Mouse (Mus musculus) midbrain, embryonic 14.5 days (tissue): Measurements from ENCODE around the gene Disc1. TPM values are rescaled to one million over a fixed set of nuclear protein-coding genes. Genes with fewer than 3 reads are reported as not detected.

ENCODE experiments used
- ATAC-seq: fragments of 200-750 bp; cut with Nextera tagmentation; 2 replicates; pipeline ENCODE4 v1.8.0; 2017; ENCODE audit warnings: moderate number of reproducible peaks, moderate library complexity; ENCODE audit not compliant: low FRiP score, low TSS enrichment
- DNase-seq: peaks from one replicate; pipeline ENCODE4 v3.0.0-alpha.2; 2015
- H3K27ac ChIP-seq: fragments of 300-500 bp; sonication (generic); replicated peaks from 2 replicates; pipeline ENCODE4 v1.5.1; 2014; ENCODE audit warnings: mild to moderate bottlenecking, low read depth, low read length, moderate library complexity
- H3K27me3 ChIP-seq: fragments of 300-500 bp; sonication (generic); 2 replicates; pipeline ENCODE4 v1.6.1; 2014; ENCODE audit warnings: low read length, control low read depth, mixed read lengths; ENCODE audit not compliant: control insufficient read depth, insufficient read depth
- H3K36me3 ChIP-seq: fragments of 300-500 bp; sonication (generic); 2 replicates; pipeline ENCODE4 v1.6.1; 2014; ENCODE audit warnings: low read length, control low read depth; ENCODE audit not compliant: control insufficient read depth, insufficient read depth
- H3K4me1 ChIP-seq: fragments of 300-500 bp; sonication (generic); 2 replicates; pipeline ENCODE4 v1.6.1; 2014; ENCODE audit warnings: mild to moderate bottlenecking, antibody characterized with exemption, low read length, control low read depth; ENCODE audit not compliant: control insufficient read depth, insufficient read depth
- H3K4me2 ChIP-seq: fragments of 300-500 bp; sonication (generic); 2 replicates; pipeline ENCODE4 v1.6.1; 2014; ENCODE audit warnings: mild to moderate bottlenecking, low read length, moderate library complexity
- H3K4me3 ChIP-seq: fragments of 300-500 bp; sonication (generic); replicated peaks from 2 replicates; pipeline ENCODE4 v1.5.1; 2014; ENCODE audit warnings: low read depth, low read length
- H3K9ac ChIP-seq: fragments of 300-500 bp; sonication (generic); replicated peaks from 2 replicates; pipeline ENCODE4 v1.6.1; 2014; ENCODE audit warnings: mild to moderate bottlenecking, low read length, moderate library complexity
- H3K9me3 ChIP-seq: fragments of 300-500 bp; sonication (generic); 2 replicates; pipeline ENCODE4 v1.6.1; 2016; ENCODE audit warnings: low read length, control low read depth, mixed read lengths; ENCODE audit not compliant: control insufficient read depth
- WGBS: fragments of 180-500 bp; shearing (Covaris S2); extraction: QIAGEN DNeasy Blood & Tissue Kit; methylation state at CpG from one replicate; pipeline ENCODE4 v1.1.7; 2014; 5-methylcytosine and 5-hydroxymethylcytosine counted together
- polyA plus RNA-seq: library from polyadenylated mRNA; unstranded; fragments of >200 nt; fragmentation: Nextera tagmentation; extraction: Ambion mirVana; gene quantifications from 2 replicates; pipeline ENCODE4 v1.2.1, GENCODE M21; 2014

Gene Disc1
- polyA plus RNA-seq, 1 experiment from 2014 or later, result 0.78 TPM

DNA sequence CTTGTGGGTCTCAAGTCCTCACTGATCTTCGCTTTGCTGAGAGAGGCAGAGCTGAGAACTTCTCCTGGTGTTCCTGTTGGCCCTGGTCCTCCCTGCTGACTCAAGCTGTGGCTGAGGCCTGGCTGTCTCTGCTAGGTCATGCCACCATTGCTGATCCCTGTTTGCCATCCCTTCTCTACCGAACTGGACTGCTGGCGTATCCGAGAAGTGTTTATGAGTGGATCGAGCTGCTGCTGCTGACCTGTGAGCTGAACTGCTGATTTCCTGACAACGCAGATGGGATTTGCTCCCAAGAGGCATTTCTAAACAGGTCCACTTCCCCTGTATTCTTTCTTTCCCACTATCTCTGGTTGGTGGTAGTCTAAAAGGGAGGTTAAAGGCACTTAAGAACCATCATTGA lies 147.7 kb downstream of the Disc1 start:
- no peak overlapping the region for H3K4me3 ChIP-seq
- no peaks in the 10 kb centered on the region for H3K9me3 ChIP-seq
- H3K27ac ChIP-seq, result no peak overlapping the region
- peaks cover 9% of the 10 kb centered on the region; the same call in 1 of the 2 replicates for H3K4me1 ChIP-seq
- no peak overlapping the region for H3K9ac ChIP-seq
- H3K36me3 ChIP-seq, result no peaks in the 10 kb centered on the region
- no peak overlapping the region for H3K4me2 ChIP-seq
- ATAC-seq (no peak), DNase-seq (no peak)
- 0 out of 2 replicates have a peak, but pooled peaks cover 5% of the 10 kb centered on the region for H3K27me3 ChIP-seq
- WGBS, result 93% methylated on average over 6 of the region's 6 CpGs

DNA sequence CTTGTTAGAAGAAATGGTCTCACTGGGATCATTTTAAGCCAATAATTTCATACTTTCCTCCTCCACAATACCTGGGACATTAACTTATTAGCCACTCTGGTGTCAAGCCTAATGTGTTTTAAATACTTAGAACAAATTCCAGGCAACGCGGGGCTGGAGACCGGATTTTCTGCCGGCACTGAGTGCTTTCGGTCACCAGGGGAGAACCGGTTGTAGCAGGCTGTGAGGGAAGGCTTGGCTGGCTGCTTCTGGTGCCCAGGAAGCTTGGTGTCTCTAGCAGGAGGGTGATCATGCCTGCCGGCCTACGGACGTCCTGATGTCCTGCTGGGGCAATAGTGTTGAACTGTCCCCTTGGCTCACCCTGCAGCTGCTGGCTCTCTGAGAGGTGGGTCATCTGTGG lies 149.0 kb downstream of the Disc1 start:
- H3K4me3 ChIP-seq, result no peak overlapping the region
- no peak overlapping the region for H3K9ac ChIP-seq
- H3K27ac ChIP-seq, result no peak overlapping the region
- peaks cover 9% of the 10 kb centered on the region; the same call in 1 of the 2 replicates for H3K4me1 ChIP-seq
- WGBS, result 82% methylated on average over 9 of the region's 9 CpGs
- no peaks in the 10 kb centered on the region for H3K9me3 ChIP-seq
- no peaks in the 10 kb centered on the region for H3K36me3 ChIP-seq
- no peak for DNase-seq
- no peak overlapping the region for H3K4me2 ChIP-seq
- H3K27me3 ChIP-seq, result 0 out of 2 replicates have a peak, but pooled peaks cover 5% of the 10 kb centered on the region
- ATAC-seq, result no peak

DNA sequence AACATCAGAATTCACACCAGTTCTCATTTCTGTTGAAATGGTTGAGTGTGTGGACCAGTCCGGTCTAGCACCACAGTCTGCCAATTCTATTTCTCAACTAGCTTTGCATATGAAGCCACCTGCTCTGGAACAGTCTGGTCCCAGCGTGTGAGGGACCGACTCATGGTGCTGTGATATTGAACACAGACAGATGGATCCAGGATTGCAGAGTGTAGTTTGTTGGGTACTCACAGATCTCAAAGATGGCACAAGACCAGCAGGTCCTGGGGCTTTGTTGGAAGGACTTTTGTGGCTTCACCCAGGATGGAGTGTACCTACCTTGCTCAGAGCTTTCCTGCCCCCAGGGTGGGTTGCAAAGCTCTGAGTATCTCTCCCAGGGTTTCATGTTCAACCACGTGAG lies 151.6 kb downstream of the Disc1 start:
- H3K4me2 ChIP-seq, result no peak overlapping the region
- H3K9ac ChIP-seq, result no peak overlapping the region
- no peak overlapping the region for H3K4me3 ChIP-seq
- H3K27ac ChIP-seq, result no peak overlapping the region
- H3K36me3 ChIP-seq, result no peaks in the 10 kb centered on the region
- 94% methylated on average over 4 of the region's 4 CpGs for WGBS
- H3K4me1 ChIP-seq, result no peaks in the 10 kb centered on the region
- H3K27me3 ChIP-seq, result 0 out of 2 replicates have a peak, but pooled peaks cover 5% of the 10 kb centered on the region
- DNase-seq (no peak), ATAC-seq (no peak)
- no peaks in the 10 kb centered on the region for H3K9me3 ChIP-seq

DNA sequence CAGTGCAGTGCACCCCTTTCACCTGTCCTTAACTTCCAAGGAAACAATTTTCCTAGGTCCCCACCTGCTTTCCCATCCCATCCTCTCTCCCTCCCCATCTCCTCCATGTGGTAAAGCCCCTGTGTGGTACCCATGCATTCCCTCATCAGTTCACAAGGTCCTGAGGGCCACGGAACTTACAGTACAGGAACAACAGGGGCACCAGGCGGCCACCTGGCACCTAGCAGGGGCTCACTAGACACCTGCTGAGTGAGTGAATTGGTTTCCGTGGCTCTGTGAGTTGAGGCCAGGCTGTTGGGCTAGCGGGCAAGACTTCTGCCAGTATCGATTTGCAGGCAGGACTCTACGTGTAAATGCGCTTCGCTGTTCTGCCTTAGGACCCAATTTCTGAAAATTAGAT lies 152.4 kb downstream of the Disc1 start:
- H3K9me3 ChIP-seq, result no peaks in the 10 kb centered on the region
- H3K4me3 ChIP-seq, result no peak overlapping the region
- 0 out of 2 replicates have a peak, but pooled peaks cover 5% of the 10 kb centered on the region for H3K27me3 ChIP-seq
- 51% methylated on average over 8 of the region's 8 CpGs for WGBS
- no peak overlapping the region for H3K9ac ChIP-seq
- ATAC-seq (no peak), DNase-seq (no peak)
- H3K36me3 ChIP-seq, result no peaks in the 10 kb centered on the region
- H3K4me1 ChIP-seq, result no peaks in the 10 kb centered on the region
- no peak overlapping the region for H3K27ac ChIP-seq
- no peak overlapping the region for H3K4me2 ChIP-seq

DNA sequence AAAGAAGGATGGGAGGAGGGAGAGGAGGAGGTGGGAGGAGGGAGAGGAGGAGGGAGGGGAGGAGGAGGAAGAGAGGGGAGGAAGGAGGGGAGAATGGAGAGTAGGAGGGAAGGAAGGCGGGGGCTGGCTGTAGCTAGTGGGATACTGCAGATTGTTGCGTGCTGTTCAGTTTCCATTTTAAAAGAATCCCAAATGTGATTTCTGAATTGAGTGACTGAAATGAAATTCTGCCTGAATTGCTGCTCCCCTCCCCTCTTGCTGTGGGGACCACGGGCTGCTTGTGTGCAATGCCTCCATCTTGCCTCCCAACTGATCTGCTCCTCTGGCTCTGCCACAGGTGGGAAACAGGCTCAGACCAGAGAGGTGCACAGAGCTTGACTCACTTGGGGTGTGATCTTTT lies 153.0 kb downstream of the Disc1 start:
- Histone ChIP-seq H3K4me2 (no peak overlapping the region), H3K9me3 (no peaks in the 10 kb centered on the region), H3K4me3 (no peak overlapping the region), H3K4me1 (0 out of 2 replicates have a peak, but pooled peaks cover 4% of the 10 kb centered on the region), H3K27ac (peak overlapping the region; percentile 47; the same call in 1 of the 2 replicates), H3K36me3 (no peaks in the 10 kb centered on the region), H3K27me3 (peaks cover 5% of the 10 kb centered on the region; the same call in 1 of the 2 replicates), H3K9ac (0 out of 2 replicates have a peak overlapping the region, but pooled peaks have one; percentile 3)
- WGBS, result 55% methylated on average over 3 of the region's 3 CpGs
- no peak; the same call in 1 of the 2 replicates for ATAC-seq
- no peak for DNase-seq

GRCm38 (mm10) chr8:125212619-125213167 lies 158.7 kb downstream of the Disc1 start:
- peaks cover 13% of the 10 kb centered on the region for H3K4me1 ChIP-seq
- H3K4me3 ChIP-seq, result no peak overlapping the region
- no peaks in the 10 kb centered on the region; the same call in 1 of the 2 replicates for H3K27me3 ChIP-seq
- ATAC-seq (no peak), DNase-seq (no peak)
- 41% methylated on average over 13 of the region's 13 CpGs for WGBS
- H3K27ac ChIP-seq, result no peak overlapping the region
- no peak overlapping the region for H3K9ac ChIP-seq
- H3K4me2 ChIP-seq, result no peak overlapping the region
- H3K36me3 ChIP-seq, result no peaks in the 10 kb centered on the region
- H3K9me3 ChIP-seq, result no peaks in the 10 kb centered on the region

- no peak overlapping the region for H3K4me3 ChIP-seq
- H3K4me2 ChIP-seq, result peak overlapping the region; percentile 31
- no peaks in the 10 kb centered on the region for H3K9me3 ChIP-seq
- ATAC-seq (no peak; the same call in 1 of the 2 replicates), DNase-seq (peak; percentile 81)
- H3K4me1 ChIP-seq, result peaks cover 31% of the 10 kb centered on the region
- H3K27ac ChIP-seq, result peak overlapping the region; percentile 82
- H3K36me3 ChIP-seq, result no peaks in the 10 kb centered on the region
- H3K27me3 ChIP-seq, result no peaks in the 10 kb centered on the region
- H3K9ac ChIP-seq, result peak overlapping the region; percentile 17; the same call in 1 of the 2 replicates
- WGBS, result 14% methylated on average over 12 of the region's 12 CpGs
These were observed 164.0 kb downstream of the Disc1 start for GRCm38 (mm10) chr8:125217902-125218581.

DNA sequence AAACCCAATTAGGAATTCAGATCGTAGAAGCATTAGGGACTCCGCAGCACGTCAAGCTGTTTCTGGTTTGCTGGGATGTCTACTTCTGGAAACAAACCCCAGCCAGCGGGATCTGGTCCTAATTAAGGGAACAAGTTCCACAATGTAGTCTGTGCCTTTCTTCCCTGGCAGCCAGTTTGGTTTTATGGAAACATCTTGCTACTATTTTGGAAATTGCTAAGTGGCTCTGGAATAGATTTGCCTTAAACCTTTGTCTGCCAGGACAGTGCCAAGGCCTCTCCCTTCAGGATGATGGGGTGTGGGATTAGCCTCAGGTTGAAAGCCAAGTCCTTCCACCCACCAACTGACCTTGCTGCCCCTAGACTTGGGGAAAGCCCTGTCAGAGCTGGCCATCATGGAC lies 164.7 kb downstream of the Disc1 start:
- ATAC-seq, result 0 out of 2 replicates have a peak, but pooled peaks have one; percentile 24

More for the DNA sequence above, 164.7 kb downstream of the Disc1 start:
- DNase-seq, result peak; percentile 71
- Histone ChIP-seq H3K27ac (peak overlapping the region; percentile 80), H3K9ac (peak overlapping the region; percentile 17; the same call in 1 of the 2 replicates), H3K36me3 (no peaks in the 10 kb centered on the region), H3K4me2 (peak overlapping the region; percentile 31), H3K4me1 (peaks cover 37% of the 10 kb centered on the region), H3K9me3 (no peaks in the 10 kb centered on the region), H3K4me3 (no peak overlapping the region), H3K27me3 (no peaks in the 10 kb centered on the region)
- 3% methylated on average over 4 of the region's 4 CpGs for WGBS
